Mouse (Mus musculus) cerebellum, adult 8-10 months (tissue): Measurements from ENCODE around the gene Acod1.

Experiments used
- DNase-seq: peaks from one replicate; pipeline ENCODE4 v3.0.0; 2022

Gene Acod1

GRCm38 (mm10) chr14:103073825-103074224 is 27.0 kb downstream of the Acod1 start:
- no peak for DNase-seq

GRCm38 (mm10) chr14:103075166-103075565 is 28.4 kb downstream of the Acod1 start:
- no peak for DNase-seq

GRCm38 (mm10) chr14:103077272-103078005 is 30.7 kb downstream of the Acod1 start:
- DNase-seq = no peak

- peak; percentile 40 for DNase-seq
Observed at GRCm38 (mm10) chr14:103078006-103078912, 31.5 kb downstream of the Acod1 start.

DNA sequence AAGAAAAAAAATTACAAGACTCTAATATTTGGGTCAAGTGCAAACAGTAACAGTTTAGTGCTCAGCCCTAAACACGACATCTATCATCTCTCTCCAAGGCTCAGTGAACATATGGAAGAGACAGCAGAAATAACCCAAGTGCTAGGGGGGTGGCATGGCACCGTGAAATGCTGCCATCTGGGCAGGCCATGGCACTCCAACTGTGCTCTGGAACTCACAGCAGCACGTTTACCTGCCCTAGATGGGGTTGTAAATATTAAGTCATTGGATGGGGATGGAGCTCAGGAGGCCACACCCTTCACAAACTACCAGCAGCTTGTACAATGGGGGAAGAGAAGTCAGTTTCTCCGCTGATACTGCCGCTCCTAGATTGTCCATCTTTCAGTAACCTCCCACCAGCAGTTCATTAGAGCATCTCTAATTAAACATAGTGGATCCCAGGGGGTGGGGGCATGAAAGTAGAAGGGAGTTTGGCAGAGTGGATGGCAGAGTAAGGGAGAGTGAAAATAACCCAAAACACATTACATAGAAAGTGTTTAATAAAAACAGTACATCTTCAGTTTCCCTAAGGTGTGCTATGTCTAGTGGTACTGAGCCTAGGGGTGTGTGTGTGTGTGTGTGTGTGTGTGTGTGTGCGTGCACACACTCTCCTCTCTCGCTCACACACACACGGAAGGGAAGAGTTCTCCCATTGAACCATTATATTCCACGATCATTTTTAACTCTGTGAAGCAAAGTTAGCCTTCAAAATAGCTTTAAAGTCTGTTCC is 32.6 kb downstream of the Acod1 start:
- DNase-seq = peak; percentile 81

DNA sequence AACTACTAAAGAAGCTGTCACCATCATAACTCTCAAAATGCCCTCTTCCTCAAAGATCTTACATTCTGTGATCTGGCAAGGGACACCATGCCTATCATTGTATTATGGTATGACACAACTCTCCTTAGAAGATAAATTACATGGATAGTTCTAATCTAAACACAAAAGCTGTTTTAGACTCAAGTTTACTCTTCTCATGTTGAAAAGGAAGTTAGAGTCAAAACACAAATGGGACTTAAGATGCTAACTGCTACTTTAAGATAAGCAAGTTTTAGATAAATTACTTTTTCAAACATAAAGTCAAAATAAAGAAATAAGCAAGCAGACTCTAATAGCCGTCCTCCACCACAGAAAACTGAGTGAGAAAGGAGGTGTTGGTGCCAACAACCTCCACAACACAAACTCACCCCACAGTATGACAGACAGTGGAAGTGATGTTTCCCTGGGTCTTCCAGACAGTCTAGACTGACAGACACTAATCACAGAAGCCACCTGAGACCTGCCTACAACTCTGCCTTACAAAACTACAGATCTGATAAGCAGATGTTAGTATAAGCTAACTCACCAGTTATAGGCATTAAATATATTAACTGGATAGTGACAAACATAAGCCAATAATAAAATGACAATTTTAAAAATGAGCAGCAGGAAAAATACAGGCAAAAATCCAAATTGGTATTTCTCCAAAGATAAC is 39.2 kb downstream of the Acod1 start:
- DNase-seq = no peak

- DNase-seq = no peak
Observed at GRCm38 (mm10) chr14:103086671-103087324, 40.0 kb downstream of the Acod1 start.

- DNase-seq = no peak
Observed at GRCm38 (mm10) chr14:103087846-103088245, 41.1 kb downstream of the Acod1 start.

GRCm38 (mm10) chr14:103088624-103089023 is 41.8 kb downstream of the Acod1 start:
- peak; percentile 63 for DNase-seq

DNA sequence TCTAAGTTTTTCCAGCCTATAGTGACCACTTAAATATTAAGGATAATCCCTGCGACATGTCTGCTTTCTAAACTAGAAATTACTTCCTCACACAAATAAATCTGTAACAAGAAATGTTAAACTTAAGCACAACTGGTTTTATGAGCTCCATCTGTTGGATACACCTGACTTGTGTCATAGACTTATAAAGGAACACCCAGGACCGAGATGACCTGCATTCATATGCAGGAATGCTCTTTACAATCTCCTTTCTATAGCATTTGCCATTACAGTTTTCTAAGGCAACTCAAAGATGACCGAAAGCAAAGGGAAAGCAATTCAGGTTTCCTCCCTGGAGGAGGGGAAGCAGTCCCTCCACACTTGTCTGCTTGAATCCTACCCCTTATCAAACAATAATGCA is 46.5 kb downstream of the Acod1 start:
- no peak for DNase-seq

DNA sequence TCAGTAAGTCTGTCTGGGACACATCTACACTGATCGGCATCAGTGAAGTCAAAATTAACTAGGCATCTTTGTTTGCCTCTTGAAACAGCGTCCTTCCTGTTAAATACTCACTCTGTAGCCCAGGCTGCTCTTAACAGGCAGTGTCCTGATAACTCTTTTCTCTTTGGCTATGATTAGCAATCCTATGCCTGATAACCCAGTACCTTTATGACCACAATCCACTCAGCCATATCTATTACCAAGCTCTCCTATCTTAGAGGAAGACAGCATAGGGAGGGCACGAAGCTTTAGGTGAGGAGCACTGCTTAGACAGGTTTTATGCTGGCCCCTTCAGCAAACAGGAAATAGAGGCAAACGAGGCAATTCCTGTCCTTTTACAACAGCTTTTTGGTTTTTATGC is 46.9 kb downstream of the Acod1 start:
- no peak for DNase-seq

- DNase-seq = no peak
Observed at GRCm38 (mm10) chr14:103095036-103095435, 48.3 kb downstream of the Acod1 start.

DNA sequence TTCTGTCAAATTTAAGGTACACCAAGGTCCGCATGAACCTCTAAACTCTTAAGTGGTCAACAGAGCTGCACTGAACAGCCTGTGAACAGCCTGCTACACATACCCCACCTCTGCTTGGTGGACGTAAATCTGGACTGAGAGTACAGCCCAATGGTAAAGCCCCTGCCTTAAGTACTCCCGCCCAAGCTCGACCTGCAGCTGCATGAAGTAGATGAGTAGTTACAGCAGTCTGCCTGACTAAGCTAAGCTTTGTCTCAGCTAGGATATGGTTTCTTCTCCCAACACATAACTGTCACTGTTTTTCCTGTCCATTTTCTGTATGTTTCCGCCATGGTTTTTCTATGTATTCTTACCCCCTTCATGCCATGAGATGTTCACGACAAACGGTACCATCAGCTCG is 49.0 kb downstream of the Acod1 start:
- DNase-seq = no peak

- no peak for DNase-seq
Observed at GRCm38 (mm10) chr14:103096621-103097020, 49.8 kb downstream of the Acod1 start.

DNA sequence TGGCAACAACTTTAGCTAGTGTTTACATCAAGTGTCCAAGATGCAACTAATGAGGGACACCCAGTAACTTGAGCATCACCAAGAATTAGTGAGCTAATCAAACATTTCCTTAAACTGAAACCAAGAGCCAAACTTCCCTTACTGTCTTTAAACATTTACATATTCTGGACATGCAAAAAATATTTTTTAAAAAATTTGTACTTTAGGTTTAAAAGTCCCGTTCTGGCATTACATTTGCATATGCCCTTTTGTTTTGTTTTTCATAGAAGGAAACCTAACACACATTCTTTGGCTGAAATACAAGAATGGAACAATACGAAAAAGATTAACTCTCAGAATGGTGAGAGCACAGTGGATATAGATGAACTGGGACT is 51.4 kb downstream of the Acod1 start:
- no peak for DNase-seq

DNA sequence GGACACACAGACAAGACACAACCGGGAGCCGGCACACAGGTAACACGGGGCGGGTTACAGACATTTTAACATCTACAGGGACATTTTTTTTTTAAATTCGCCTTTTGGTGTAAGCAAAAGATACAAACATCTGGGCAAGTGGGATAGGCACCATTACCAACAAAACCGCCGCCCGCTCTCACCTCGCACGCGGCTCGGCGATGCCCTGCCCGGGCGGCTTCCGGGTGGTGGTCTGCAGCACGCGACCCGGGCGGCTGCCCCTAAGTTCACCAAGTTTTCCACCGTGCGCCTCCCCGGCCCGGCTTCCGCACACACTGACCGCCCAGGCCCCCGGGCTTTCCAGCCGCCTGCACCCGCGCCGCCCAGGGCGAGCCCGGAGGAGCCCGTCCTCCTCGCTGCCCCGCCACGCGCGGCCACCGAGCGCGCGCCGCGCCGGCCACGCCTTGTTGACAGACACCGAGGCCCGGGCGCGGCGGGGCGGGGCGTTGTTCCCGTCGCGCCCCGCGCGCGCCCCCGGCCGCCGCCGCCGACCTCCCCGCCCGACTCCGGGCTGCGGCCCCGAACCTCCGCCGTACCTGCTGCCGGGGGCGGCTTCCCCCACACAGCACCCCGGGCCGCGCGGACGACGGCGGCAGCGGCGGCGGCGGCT is 51.9 kb downstream of the Acod1 start:
- DNase-seq = peak; percentile 84

DNA sequence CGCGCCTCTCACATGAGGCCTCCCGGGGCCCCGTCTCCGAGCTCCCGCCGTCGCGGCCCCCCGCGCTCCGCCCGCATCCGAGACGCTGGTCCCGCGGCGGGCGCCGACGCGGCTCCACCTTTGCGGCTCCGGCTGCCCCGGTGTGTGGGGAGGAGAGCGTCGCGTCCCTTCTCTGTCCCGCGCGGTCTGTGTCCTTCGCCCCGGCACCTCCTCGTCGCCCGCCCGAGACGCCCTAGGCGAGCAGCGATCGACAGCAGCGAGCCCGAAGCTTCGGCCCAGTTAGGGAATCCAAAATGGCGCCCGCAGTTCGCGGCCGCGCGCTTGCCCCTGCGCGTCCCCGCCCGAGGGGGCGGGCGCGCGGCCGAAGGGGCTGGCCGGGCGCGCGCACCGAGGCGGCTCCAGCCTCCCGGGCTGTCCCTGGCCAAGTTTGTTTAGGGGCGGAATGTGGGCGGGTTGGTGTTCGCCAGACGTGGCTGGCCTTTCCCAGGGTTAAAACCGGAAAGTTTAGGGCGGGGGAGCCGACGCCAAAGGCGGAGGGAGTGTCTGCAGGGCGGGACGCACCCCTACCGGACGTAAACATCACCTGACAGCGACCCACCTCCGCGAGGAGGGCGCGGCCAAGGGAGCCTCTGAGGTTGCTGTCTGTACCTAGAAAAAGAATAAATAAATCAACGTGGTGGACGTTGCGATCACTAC is 52.6 kb downstream of the Acod1 start, which contains the start of gene Fbxl3:
Gene Fbxl3, minus strand, starts transcription at position 329 of the 696 bp plus-strand sequence.
- peak; percentile 85 for DNase-seq

DNA sequence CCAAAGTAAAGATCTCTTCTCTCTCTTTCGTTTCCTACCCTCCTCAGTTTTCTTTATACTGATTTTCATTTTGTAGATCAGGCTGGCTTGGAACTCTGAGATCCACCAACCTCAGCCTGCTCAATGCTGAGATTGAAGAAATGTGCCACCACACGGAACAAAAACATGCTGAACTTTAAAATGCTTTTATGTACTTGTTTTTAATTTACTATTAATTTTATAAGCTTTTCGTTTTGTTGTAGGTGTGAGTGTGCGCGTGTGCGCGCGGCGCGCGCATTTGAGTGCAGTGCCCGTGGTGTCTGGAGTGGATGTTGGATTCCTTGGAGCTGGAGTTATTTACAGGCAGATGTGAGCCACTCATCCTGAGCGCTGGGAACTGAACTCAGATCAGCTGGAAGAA is 53.5 kb downstream of the Acod1 start:
- no peak for DNase-seq

DNA sequence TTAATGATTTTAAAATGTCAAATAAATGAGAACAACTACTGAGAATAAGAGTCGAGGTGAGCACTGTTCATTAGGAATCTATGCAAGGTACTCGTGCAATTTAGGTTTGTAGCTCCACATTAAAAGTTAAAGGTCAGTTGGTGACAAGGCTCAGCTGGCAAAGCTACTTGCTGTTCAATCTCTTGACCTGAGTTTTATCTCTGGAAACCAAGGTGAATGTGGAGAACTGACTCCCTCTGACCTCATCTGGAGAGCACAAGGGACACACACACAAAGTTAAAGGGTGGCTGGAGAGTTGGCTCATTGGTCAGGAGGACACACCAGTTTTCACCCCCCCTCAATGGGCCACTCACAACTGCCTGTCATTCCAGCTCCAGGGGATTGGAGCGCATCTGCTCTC is 54.4 kb downstream of the Acod1 start:
- no peak for DNase-seq

GRCm38 (mm10) chr14:103102246-103102645 is 55.5 kb downstream of the Acod1 start:
- DNase-seq = no peak
